Mouse (Mus musculus) hindbrain, embryonic 16.5 days (tissue): ENCODE measurements at regions not wholly inside any gene's neighbourhood (a gene's known extent, or its start where the extent isn't known, plus 50 kb on each side); places are given as distances from the start of the nearest gene placed in this dataset.

Experiments used
- ATAC-seq: fragments of 200-750 bp; cut with Nextera tagmentation; 2 replicates; pipeline ENCODE4 v1.8.0; 2017; ENCODE audit warnings: moderate TSS enrichment, moderate library complexity
- H3K27ac ChIP-seq: fragments of 300-500 bp; sonication (generic); 2 replicates; pipeline ENCODE4 v1.5.1; 2014; ENCODE audit warnings: low read depth, mild to moderate bottlenecking, control low read depth, low read length, moderate library complexity
- H3K27me3 ChIP-seq: fragments of 300-500 bp; sonication (generic); replicated peaks from 2 replicates; pipeline ENCODE4 v1.6.1; 2014; ENCODE audit warnings: low read length; ENCODE audit not compliant: control insufficient read depth, insufficient read depth
- H3K36me3 ChIP-seq: fragments of 300-500 bp; sonication (generic); 2 replicates; pipeline ENCODE4 v1.6.1; 2014; ENCODE audit warnings: mild to moderate bottlenecking, low read length, moderate library complexity, mixed read lengths; ENCODE audit not compliant: control insufficient read depth, insufficient read depth
- H3K4me1 ChIP-seq: fragments of 300-500 bp; sonication (generic); 2 replicates; pipeline ENCODE4 v1.6.1; 2014; ENCODE audit warnings: low read depth, low read length; ENCODE audit not compliant: control insufficient read depth, insufficient read depth
- H3K4me2 ChIP-seq: fragments of 300-500 bp; sonication (generic); 2 replicates; pipeline ENCODE4 v1.6.1; 2014; ENCODE audit warnings: mild to moderate bottlenecking, low read length, control low read depth, moderate library complexity
- H3K4me3 ChIP-seq: fragments of 300-500 bp; sonication (generic); 2 replicates; pipeline ENCODE4 v1.5.1; 2014; ENCODE audit warnings: mild to moderate bottlenecking, low read length, control low read depth, moderate library complexity
- H3K9ac ChIP-seq: fragments of 300-500 bp; sonication (generic); 2 replicates; pipeline ENCODE4 v1.6.1; 2014; ENCODE audit warnings: low read depth, mild to moderate bottlenecking, control low read depth, low read length, moderate library complexity
- H3K9me3 ChIP-seq: fragments of 300-500 bp; sonication (generic); 2 replicates; pipeline ENCODE4 v1.6.1; 2014; ENCODE audit warnings: mild to moderate bottlenecking, low read length, moderate library complexity; ENCODE audit not compliant: control insufficient read depth
- WGBS: fragments of 180-500 bp; shearing (Covaris S2); extraction: QIAGEN DNeasy Blood & Tissue Kit; methylation state at CpG from one replicate; pipeline ENCODE4 v1.1.7; 2014; 5-methylcytosine and 5-hydroxymethylcytosine counted together

DNA sequence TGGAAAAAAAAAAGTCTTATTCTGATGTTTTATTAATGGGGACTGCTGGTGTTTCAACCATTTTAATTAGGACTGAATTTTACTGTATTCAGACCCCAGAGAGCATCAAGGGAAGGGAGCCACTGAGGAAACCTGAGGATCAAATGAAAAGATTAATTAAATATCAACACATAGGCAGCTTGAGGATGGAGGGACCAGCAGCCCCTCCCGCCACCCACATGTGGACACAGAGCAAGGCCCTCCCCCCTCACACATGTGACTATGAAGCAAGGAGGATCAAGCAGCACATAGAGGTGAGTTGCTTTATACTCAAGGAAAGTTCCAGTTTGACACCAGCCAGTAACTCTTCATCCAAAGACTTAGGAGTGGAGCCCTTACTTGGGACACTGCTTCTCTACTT is 126.0 kb downstream of the Gp2 start:
- H3K4me1 ChIP-seq = peaks cover 5% of the 10 kb centered on the region
- 87% methylated on average over 1 of the region's 1 CpGs for WGBS
- H3K27me3 ChIP-seq = no peaks in the 10 kb centered on the region
- H3K36me3 ChIP-seq = no peaks in the 10 kb centered on the region
- H3K4me2 ChIP-seq = no peak overlapping the region
- H3K27ac ChIP-seq = no peak overlapping the region
- no peaks in the 10 kb centered on the region for H3K9me3 ChIP-seq
- no peak overlapping the region for H3K4me3 ChIP-seq
- H3K9ac ChIP-seq = no peak overlapping the region
- ATAC-seq = no peak

- WGBS = 2% methylated on average over 5 of the region's 5 CpGs
- no peaks in the 10 kb centered on the region for H3K27me3 ChIP-seq
- H3K27ac ChIP-seq = no peak overlapping the region
- H3K4me1 ChIP-seq = peaks cover 5% of the 10 kb centered on the region
- H3K9me3 ChIP-seq = no peaks in the 10 kb centered on the region
- H3K9ac ChIP-seq = no peak overlapping the region
- H3K4me2 ChIP-seq = no peak overlapping the region
- H3K36me3 ChIP-seq = no peaks in the 10 kb centered on the region
- H3K4me3 ChIP-seq = no peak overlapping the region
- ATAC-seq = peak; percentile 85
These were observed 128.5 kb downstream of the Gp2 start for GRCm38 (mm10) chr7:119330460-119331109.

DNA sequence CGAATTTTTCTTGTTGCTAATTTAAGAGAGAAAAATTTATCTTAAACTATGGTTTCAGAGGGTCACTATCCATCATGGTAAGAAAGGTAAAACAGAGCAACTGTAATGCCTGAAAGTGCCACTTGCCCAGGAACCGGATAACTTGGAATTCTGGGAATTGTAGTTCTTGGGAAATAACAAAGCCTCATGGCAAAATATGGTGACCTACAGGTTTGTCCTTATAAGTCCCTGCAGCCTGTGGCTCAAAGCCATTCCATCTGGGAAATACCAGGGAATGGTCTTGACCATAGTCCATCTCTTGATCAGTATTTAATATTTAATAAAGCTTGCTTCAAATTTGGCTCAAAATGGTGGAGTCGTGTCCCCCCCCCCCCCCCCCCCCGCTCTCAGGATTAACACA is 111.9 kb upstream of the Gpr139 start:
- H3K4me2 ChIP-seq = no peak overlapping the region
- no peaks in the 10 kb centered on the region for H3K27me3 ChIP-seq
- no peak overlapping the region for H3K4me3 ChIP-seq
- no peaks in the 10 kb centered on the region for H3K4me1 ChIP-seq
- no peak overlapping the region for H3K27ac ChIP-seq
- H3K9ac ChIP-seq = no peak overlapping the region
- H3K36me3 ChIP-seq = no peaks in the 10 kb centered on the region
- ATAC-seq = no peak
- no peaks in the 10 kb centered on the region for H3K9me3 ChIP-seq
- 79% methylated on average over 3 of the region's 4 CpGs for WGBS

- H3K4me1 ChIP-seq = no peaks in the 10 kb centered on the region
- no peaks in the 10 kb centered on the region for H3K9me3 ChIP-seq
- no peaks in the 10 kb centered on the region for H3K36me3 ChIP-seq
- 79% methylated on average over 2 of the region's 2 CpGs for WGBS
- H3K4me2 ChIP-seq = no peak overlapping the region
- ATAC-seq = no peak
- H3K27me3 ChIP-seq = no peaks in the 10 kb centered on the region
- H3K27ac ChIP-seq = no peak overlapping the region
- H3K9ac ChIP-seq = no peak overlapping the region
- no peak overlapping the region for H3K4me3 ChIP-seq
These were observed 107.0 kb upstream of the Gpr139 start for GRCm38 (mm10) chr7:119291442-119291841.

DNA sequence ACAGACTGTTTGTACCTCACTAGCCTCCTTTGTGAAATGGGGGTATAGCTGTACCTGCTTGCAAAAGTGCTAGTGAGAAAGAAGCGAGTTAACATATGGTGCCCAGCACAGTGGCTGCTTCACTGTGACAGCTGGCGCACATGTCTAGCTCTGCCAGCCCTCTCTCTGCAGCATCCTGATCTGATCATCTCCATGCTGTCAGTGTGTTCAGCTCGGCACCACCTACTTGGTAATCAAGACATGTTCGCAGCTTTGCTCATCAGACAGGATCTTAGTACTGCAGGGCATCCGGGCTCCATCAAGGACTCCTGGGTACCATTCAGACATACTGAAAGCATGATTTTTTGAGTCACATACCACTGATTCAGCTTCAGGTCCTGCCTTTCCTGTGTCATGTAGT is 100.9 kb upstream of the Gpr139 start:
- no peak overlapping the region for H3K27ac ChIP-seq
- no peak overlapping the region for H3K4me2 ChIP-seq
- H3K9ac ChIP-seq = no peak overlapping the region
- H3K4me1 ChIP-seq = no peaks in the 10 kb centered on the region; the same call in 1 of the 2 replicates
- 77% methylated on average over 5 of the region's 5 CpGs for WGBS
- H3K4me3 ChIP-seq = no peak overlapping the region
- no peaks in the 10 kb centered on the region for H3K27me3 ChIP-seq
- peak; percentile 83 for ATAC-seq
- H3K9me3 ChIP-seq = no peaks in the 10 kb centered on the region
- H3K36me3 ChIP-seq = no peaks in the 10 kb centered on the region

DNA sequence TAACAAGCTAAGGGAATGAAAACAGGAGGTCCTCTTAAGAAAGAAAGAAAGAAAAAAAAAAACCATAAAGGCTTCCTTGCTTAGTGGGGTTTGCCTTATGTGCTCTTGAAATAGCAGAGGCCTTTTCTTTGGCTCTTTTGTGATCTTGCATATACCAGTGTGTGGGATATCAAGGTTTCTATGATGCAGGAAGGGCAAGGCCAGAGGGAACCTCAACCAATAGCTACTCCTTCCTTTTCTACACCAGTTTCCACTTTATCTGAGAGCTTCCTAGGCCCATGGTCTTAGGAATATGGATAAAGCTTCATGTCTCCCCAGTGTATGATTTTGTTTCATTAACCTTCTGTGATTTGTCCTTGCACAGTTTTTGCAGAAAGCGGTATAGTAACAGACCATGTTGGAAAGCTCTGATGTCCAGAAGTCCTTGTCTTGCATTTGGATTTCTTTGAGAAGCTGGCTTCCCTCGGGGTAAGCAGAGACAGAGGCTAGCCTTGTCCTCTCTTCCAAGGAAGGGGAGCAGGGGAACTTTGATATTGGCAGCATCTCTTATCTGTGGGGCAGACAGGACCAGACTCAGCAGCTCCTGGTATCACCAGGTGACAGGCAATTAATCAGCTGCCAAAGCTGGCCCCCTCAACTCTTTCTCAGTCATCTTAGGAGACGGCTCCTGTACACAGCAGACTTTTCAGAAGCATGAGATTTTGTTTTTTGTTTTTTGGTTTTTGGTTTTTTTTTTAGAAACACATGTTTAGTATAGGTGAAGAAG is 95.7 kb upstream of the Gpr139 start:
- H3K9me3 ChIP-seq = no peaks in the 10 kb centered on the region
- no peak overlapping the region for H3K9ac ChIP-seq

DNA sequence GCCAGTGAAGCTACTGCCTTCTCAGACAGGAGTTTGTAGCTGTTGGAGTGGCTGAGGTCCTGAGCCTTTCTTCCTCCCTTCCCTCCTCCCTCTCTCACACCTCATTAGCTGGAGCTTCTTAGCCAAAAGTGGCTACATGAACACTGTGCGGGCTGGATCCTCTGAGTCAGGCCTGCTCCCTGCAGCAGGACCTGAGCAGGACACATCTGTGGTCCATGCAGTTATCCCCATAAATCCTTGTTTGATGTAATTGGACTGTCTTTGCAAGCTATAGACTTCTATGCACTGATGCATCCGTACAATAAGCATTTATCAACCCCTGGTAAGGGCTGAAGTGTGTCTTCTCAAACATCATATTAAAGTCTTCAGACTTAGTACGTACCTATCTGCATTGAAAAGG is 88.2 kb upstream of the Gpr139 start:
- Histone ChIP-seq H3K27me3 (no peaks in the 10 kb centered on the region), H3K4me1 (no peaks in the 10 kb centered on the region), H3K27ac (no peak overlapping the region), H3K4me2 (no peak overlapping the region), H3K4me3 (no peak overlapping the region), H3K9ac (no peak overlapping the region), H3K36me3 (no peaks in the 10 kb centered on the region), H3K9me3 (no peaks in the 10 kb centered on the region)
- 79% methylated on average over 3 of the region's 3 CpGs for WGBS
- peak; percentile 54 for ATAC-seq

More for the DNA sequence above, 95.7 kb upstream of the Gpr139 start:
- H3K4me2 ChIP-seq = no peak overlapping the region
- 73% methylated on average over 3 of the region's 3 CpGs for WGBS
- H3K4me1 ChIP-seq = no peaks in the 10 kb centered on the region
- H3K27ac ChIP-seq = no peak overlapping the region
- no peak for ATAC-seq
- no peaks in the 10 kb centered on the region for H3K27me3 ChIP-seq
- H3K36me3 ChIP-seq = no peaks in the 10 kb centered on the region
- H3K4me3 ChIP-seq = no peak overlapping the region

DNA sequence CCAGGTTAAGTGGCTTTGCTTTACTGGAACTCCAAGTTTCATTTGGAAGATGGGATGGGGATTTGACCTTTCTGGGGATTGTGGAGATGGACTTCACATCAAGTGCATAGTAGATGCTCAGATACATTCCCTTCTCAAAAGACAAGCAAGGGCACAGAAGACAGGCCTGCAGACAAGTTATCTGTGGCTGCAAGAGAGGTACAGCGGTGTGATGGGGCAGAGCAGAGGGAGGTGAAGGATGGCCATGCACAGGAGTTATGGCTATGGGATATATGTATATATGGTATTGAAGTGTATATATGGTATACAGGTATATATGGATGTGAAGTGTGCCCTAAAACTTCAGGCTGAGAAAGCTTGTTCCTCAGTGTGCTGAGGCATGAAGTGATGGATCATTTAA is 87.0 kb upstream of the Gpr139 start:
- Histone ChIP-seq H3K4me1 (no peaks in the 10 kb centered on the region), H3K27me3 (no peaks in the 10 kb centered on the region), H3K36me3 (no peaks in the 10 kb centered on the region), H3K4me3 (no peak overlapping the region), H3K9me3 (no peaks in the 10 kb centered on the region), H3K27ac (no peak overlapping the region), H3K9ac (no peak overlapping the region), H3K4me2 (no peak overlapping the region; the same call in 1 of the 2 replicates)
- WGBS = 93% methylated on average over 1 of the region's 1 CpGs
- ATAC-seq = no peak

GRCm38 (mm10) chr7:119270826-119271420 is 86.5 kb upstream of the Gpr139 start:
- H3K4me2 ChIP-seq = no peak overlapping the region; the same call in 1 of the 2 replicates
- H3K4me1 ChIP-seq = no peaks in the 10 kb centered on the region
- no peaks in the 10 kb centered on the region for H3K9me3 ChIP-seq
- H3K9ac ChIP-seq = no peak overlapping the region
- H3K4me3 ChIP-seq = no peak overlapping the region
- no peaks in the 10 kb centered on the region for H3K36me3 ChIP-seq
- WGBS = 38% methylated on average over 8 of the region's 8 CpGs
- H3K27me3 ChIP-seq = no peaks in the 10 kb centered on the region
- ATAC-seq = no peak; the same call in 1 of the 2 replicates
- 0 out of 2 replicates have a peak overlapping the region, but pooled peaks have one; percentile 13 for H3K27ac ChIP-seq
